Mouse (Mus musculus) C2C12 (cell line): Measurements from ENCODE around the gene Opa1.

Experiments
- CTCF ChIP-seq: IDR thresholded peaks from one replicate; pipeline ENCODE4 v1.5.1; 2011; ENCODE audit not compliant: control insufficient read depth, insufficient read depth, insufficient read length
- FOSL1 ChIP-seq: IDR thresholded peaks from one replicate; pipeline ENCODE4 v1.8.0; 2011; ENCODE audit warnings: mild to moderate bottlenecking, low read length; ENCODE audit not compliant: poor library complexity, insufficient read depth, severe bottlenecking
- USF1 ChIP-seq: IDR thresholded peaks from one replicate; pipeline ENCODE4 v1.6.1; 2011; ENCODE audit warnings: low read depth, mild to moderate bottlenecking, control low read depth, moderate library complexity

- no peak for TF ChIP-seq CTCF
- no peak for TF ChIP-seq USF1
- no peak for TF ChIP-seq FOSL1
Observed at GRCm38 (mm10) chr16:29689187-29689819, 110.2 kb downstream of the Opa1 start.
